Mouse (Mus musculus) MEL (cell line): ENCODE measurements around the gene Rpp25. TPM values are rescaled to one million over a fixed set of nuclear protein-coding genes. Genes with fewer than 3 reads are reported as not detected.

Source experiments
- DNase-seq: peaks from one replicate; pipeline ENCODE4 v3.0.0; 2011; ENCODE audit warnings: low read depth, low spot score
- H3K27ac ChIP-seq: 2 replicates; pipeline ENCODE4 v1.5.1; 2012; ENCODE audit warnings: low read depth, mild to moderate bottlenecking, control low read depth, low read length, moderate library complexity; ENCODE audit not compliant: control insufficient read depth
- H3K27me3 ChIP-seq, 2 experiments: fragments of 150-350 bp in 1 of 2; sonication (generic) in 1 of 2; 2 replicates each; pipeline ENCODE4 v1.6.1; 2012; ENCODE audit warnings: low read length in 2 of 2, mild to moderate bottlenecking in 2 of 2, improper control_type of control experiment in 1 of 2, moderate library complexity in 1 of 2; ENCODE audit not compliant: insufficient read depth in 2 of 2, control insufficient read depth in 1 of 2
- H3K36me3 ChIP-seq, 2 experiments: 2 replicates each; pipeline ENCODE4 v1.6.1; 2012 to 2014; ENCODE audit warnings: low read length in 2 of 2, improper control_type of control experiment in 1 of 2, inconsistent platforms in 1 of 2, mild to moderate bottlenecking in 1 of 2; ENCODE audit not compliant: insufficient read depth in 2 of 2, control insufficient read depth in 1 of 2
- H3K4me1 ChIP-seq, 2 experiments: fragments of 150-350 bp in 1 of 2; sonication (generic) in 1 of 2; 2 replicates each; pipeline ENCODE4 v1.6.1; 2012; ENCODE audit warnings: low read length in 2 of 2, improper control_type of control experiment in 1 of 2, mild to moderate bottlenecking in 1 of 2; ENCODE audit not compliant: insufficient read depth in 2 of 2, control insufficient read depth in 1 of 2
- H3K4me3 ChIP-seq, 2 experiments: fragments of 150-350 bp in 1 of 2; sonication (generic) in 1 of 2; 2 replicates each; pipeline ENCODE4 v1.5.1; 2012; ENCODE audit warnings: low read depth in 2 of 2, low read length in 2 of 2, mild to moderate bottlenecking in 2 of 2, moderate library complexity in 2 of 2, control low read depth in 1 of 2, improper control_type of control experiment in 1 of 2; ENCODE audit not compliant: control insufficient read depth in 1 of 2, insufficient read depth in 1 of 2
- H3K79me2 ChIP-seq: 2 replicates; pipeline ENCODE4 v1.6.1; 2012; ENCODE audit warnings: mild to moderate bottlenecking, low read length, moderate library complexity; ENCODE audit not compliant: control insufficient read depth, poor library complexity, insufficient read depth
- H3K9ac ChIP-seq: 2 replicates; pipeline ENCODE4 v1.6.1; 2012; ENCODE audit warnings: low read depth, mild to moderate bottlenecking, control low read depth, low read length, moderate library complexity; ENCODE audit not compliant: control insufficient read depth, poor library complexity, severe bottlenecking
- H3K9me3 ChIP-seq: fragments of 150-350 bp; sonication (generic); replicated peaks from 2 replicates; pipeline ENCODE4 v1.6.1; 2012; ENCODE audit warnings: mild to moderate bottlenecking, low read length, improper control_type of control experiment, moderate library complexity; ENCODE audit not compliant: insufficient read depth
- CHD2 ChIP-seq: IDR thresholded peaks from 2 replicates; pipeline ENCODE4 v1.6.1; 2011; ENCODE audit warnings: low read length, improper control_type of control experiment
- EP300 ChIP-seq, 2 experiments: IDR thresholded peaks; 2 replicates each; pipeline ENCODE4 v1.6.1; 2011; ENCODE audit warnings: improper control_type of control experiment in 2 of 2, low read length in 2 of 2, low read depth in 1 of 2, mild to moderate bottlenecking in 1 of 2
- GABPA ChIP-seq: IDR thresholded peaks from 2 replicates; pipeline ENCODE4 v1.6.1; 2012; ENCODE audit warnings: low read depth, mild to moderate bottlenecking, inconsistent platforms, low read length, improper control_type of control experiment, moderate library complexity
- GATA1 ChIP-seq: IDR thresholded peaks from 2 replicates; pipeline ENCODE4 v1.6.1; 2011; ENCODE audit warnings: low read depth, low read length, improper control_type of control experiment
- HCFC1 ChIP-seq: IDR thresholded peaks from 2 replicates; pipeline ENCODE4 v1.6.1; 2012; ENCODE audit warnings: low read depth, mild to moderate bottlenecking, inconsistent platforms, low read length, improper control_type of control experiment, moderate library complexity
- MAFK ChIP-seq: IDR thresholded peaks from 2 replicates; pipeline ENCODE4 v1.6.1; 2011; ENCODE audit warnings: low read depth, mild to moderate bottlenecking, low read length, improper control_type of control experiment, borderline replicate concordance
- MAZ ChIP-seq: IDR thresholded peaks from 2 replicates; pipeline ENCODE4 v1.6.1; 2012; ENCODE audit warnings: low read depth, mild to moderate bottlenecking, inconsistent platforms, low read length, improper control_type of control experiment
- MEF2A ChIP-seq: IDR thresholded peaks from 2 replicates; pipeline ENCODE4 v1.6.1; 2014; ENCODE audit warnings: low read depth, mild to moderate bottlenecking, inconsistent platforms, low read length, improper control_type of control experiment; ENCODE audit not compliant: poor library complexity, insufficient replicate concordance, severe bottlenecking; ENCODE audit errors: extremely low read depth
- MXI1 ChIP-seq: IDR thresholded peaks from 2 replicates; pipeline ENCODE4 v1.6.1; 2011; ENCODE audit warnings: mild to moderate bottlenecking, low read depth, low read length, improper control_type of control experiment
- POLR2AphosphoS2 ChIP-seq: IDR thresholded peaks from 2 replicates; pipeline ENCODE4 v1.6.1; 2011; ENCODE audit warnings: low read length, improper control_type of control experiment
- POLR2AphosphoS5 ChIP-seq: IDR thresholded peaks from 2 replicates; pipeline ENCODE4 v1.6.1; 2012; ENCODE audit warnings: low read depth, borderline replicate concordance, mild to moderate bottlenecking, inconsistent platforms, low read length, moderate library complexity, mixed read lengths
- RAD21 ChIP-seq: IDR thresholded peaks from 2 replicates; pipeline ENCODE4 v1.6.1; 2011; ENCODE audit warnings: mild to moderate bottlenecking, low read depth, low read length, improper control_type of control experiment
- SIN3A ChIP-seq: IDR thresholded peaks from 2 replicates; pipeline ENCODE4 v1.6.1; 2012; ENCODE audit warnings: low read length, improper control_type of control experiment, inconsistent platforms
- TAL1 ChIP-seq: IDR thresholded peaks from 2 replicates; pipeline ENCODE4 v1.6.1; 2012; ENCODE audit warnings: mild to moderate bottlenecking, inconsistent platforms, low read length, moderate library complexity, mixed read lengths
- UBTF ChIP-seq: IDR thresholded peaks from 2 replicates; pipeline ENCODE4 v1.6.1; 2012; ENCODE audit warnings: low read depth, mild to moderate bottlenecking, inconsistent platforms, low read length, improper control_type of control experiment, moderate library complexity, borderline replicate concordance; ENCODE audit not compliant: insufficient read depth
- USF2 ChIP-seq, 2 experiments: IDR thresholded peaks; 2 replicates each; pipeline ENCODE4 v1.6.1; 2011 to 2012; ENCODE audit warnings: improper control_type of control experiment in 2 of 2, low read length in 2 of 2, borderline replicate concordance in 1 of 2, inconsistent platforms in 1 of 2, low read depth in 1 of 2, mild to moderate bottlenecking in 1 of 2; ENCODE audit not compliant: insufficient read depth in 1 of 2
- ZMIZ1 ChIP-seq: IDR thresholded peaks from 2 replicates; pipeline ENCODE4 v1.6.1; 2012; ENCODE audit warnings: low read depth, mild to moderate bottlenecking, inconsistent platforms, low read length, improper control_type of control experiment, moderate library complexity
- ZNF384 ChIP-seq: IDR thresholded peaks from 2 replicates; pipeline ENCODE4 v1.6.1; 2012; ENCODE audit warnings: low read depth, mild to moderate bottlenecking, inconsistent platforms, low read length, improper control_type of control experiment
- polyA plus RNA-seq, 2 experiments: library from polyadenylated mRNA; stranded (reverse) in 1 of 2; unstranded in 1 of 2; fragments of >175 nt in 1 of 2; fragments of >200 nt in 1 of 2; gene quantifications; 2 replicates each; pipeline versions ENCODE4 v1.2.1 to v1.2.4; 2012; ENCODE audit warnings: low replicate concordance in 2 of 2, low read depth in 1 of 2; ENCODE audit not compliant: insufficient read length in 2 of 2, insufficient read depth in 1 of 2, missing spikeins in 1 of 2
- total RNA-seq: library from RNA; depleted of rRNA; stranded (reverse); fragments of 300-350 nt; gene quantifications from 2 replicates; pipeline ENCODE4 v1.2.3, GENCODE M21; 2012

Rpp25 gene
- total and polyA plus RNA-seq, 3 experiments, result 0.12 to 0.68 TPM; not detected in 1

GRCm38 (mm10) chr9:57550126-57550862 is 46.5 kb downstream of the Rpp25 start:
- Histone ChIP-seq H3K36me3 (peaks cover 0 to 4% of the 10 kb centered on the region in 2 experiments; a peak in 2 of 4 replicates), H3K27me3 (no peaks in the 10 kb centered on the region), H3K79me2 (no peaks in the 10 kb centered on the region; the same call in 1 of the 2 replicates), H3K27ac (no peak overlapping the region), H3K4me1 (peaks cover 0 to 11% of the 10 kb centered on the region in 2 experiments; a peak in 2 of 4 replicates)
- no peak for DNase-seq
- TF ChIP-seq UBTF (no peak), EP300 (IDR thresholded peaks at IDR 0.05; ENCODE audit: low read depth in 1 of 2, low read length in 2 of 2) (no peak), GABPA (no peak), ZMIZ1 (no peak), RAD21 (no peak), MEF2A (no peak), ZNF384 (no peak), MAFK (no peak), SIN3A (no peak), TAL1 (no peak), MXI1 (no peak), CHD2 (no peak), MAZ (no peak), POLR2AphosphoS2 (no peak), USF2 (IDR thresholded peaks at IDR 0.05; ENCODE audit: borderline replicate concordance in 1 of 2, insufficient read depth in 1 of 2, low read depth in 1 of 2, low read length in 2 of 2) (no peak), GATA1 (no peak), POLR2AphosphoS5 (no peak), HCFC1 (no peak)
- TF ChIP-seq, all 39 proteins: peak for 0
- Histone ChIP-seq H3K9me3 (no peaks in the 10 kb centered on the region), H3K4me3 (no peak overlapping the region), H3K9ac (no peak overlapping the region)
